Mouse (Mus musculus) bone marrow macrophage, adult 2 months (primary cell): ENCODE data around the gene Pcsk5.

Experiments used
- CTCF ChIP-seq: IDR thresholded peaks from 2 replicates; pipeline ENCODE4 v1.5.1; 2012; ENCODE audit warnings: low read depth, mild to moderate bottlenecking, low read length, moderate library complexity
- POLR2A ChIP-seq: IDR thresholded peaks from 2 replicates; pipeline ENCODE4 v1.6.1; 2012; ENCODE audit warnings: mild to moderate bottlenecking, low read depth, low read length, borderline replicate concordance

DNA sequence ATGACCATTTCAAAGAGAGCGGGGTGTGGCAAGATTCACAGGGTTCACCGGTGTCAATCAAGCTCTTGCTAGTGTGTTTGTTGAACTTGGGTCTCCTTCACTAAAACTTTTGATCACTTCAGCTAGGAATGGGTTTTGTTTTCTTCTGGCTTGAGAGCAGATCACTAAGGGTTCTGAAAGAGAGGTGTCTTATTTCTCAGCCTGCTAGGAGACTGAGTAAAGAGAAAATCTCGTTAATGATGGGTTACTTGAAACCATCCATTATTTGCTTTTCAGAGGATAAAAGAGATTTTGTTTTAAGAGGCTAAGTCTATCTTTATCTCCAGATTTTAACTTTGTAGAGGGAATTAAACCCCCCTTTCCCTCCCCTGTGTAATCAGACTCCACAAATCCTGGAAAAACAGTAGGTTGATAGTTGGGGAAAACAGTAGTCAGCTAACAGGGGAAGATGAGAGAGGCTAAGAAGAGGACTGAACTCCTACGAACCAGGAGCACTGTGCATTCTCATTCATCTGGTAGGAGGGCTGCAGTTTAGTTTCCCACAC, 424.4 kb downstream of the Pcsk5 start:
- TF ChIP-seq CTCF (no peak), POLR2A (no peak)
